Mouse (Mus musculus): ENCODE results near the gene Fggy. TPM values are rescaled to one million over a fixed set of nuclear protein-coding genes. Genes with fewer than 3 reads are reported as not detected.
A peak's percentile ranks its signal among the peaks of the same experiment; 100 is the strongest.

The Fggy gene
- total and polyA plus RNA-seq, 3 experiments = 30.9 to 57.6 (median 41.2) TPM

GRCm38 (mm10) chr4:95909689-95910654, 352.7 kb downstream of the Fggy start:
- DNase-seq = no peak

DNA sequence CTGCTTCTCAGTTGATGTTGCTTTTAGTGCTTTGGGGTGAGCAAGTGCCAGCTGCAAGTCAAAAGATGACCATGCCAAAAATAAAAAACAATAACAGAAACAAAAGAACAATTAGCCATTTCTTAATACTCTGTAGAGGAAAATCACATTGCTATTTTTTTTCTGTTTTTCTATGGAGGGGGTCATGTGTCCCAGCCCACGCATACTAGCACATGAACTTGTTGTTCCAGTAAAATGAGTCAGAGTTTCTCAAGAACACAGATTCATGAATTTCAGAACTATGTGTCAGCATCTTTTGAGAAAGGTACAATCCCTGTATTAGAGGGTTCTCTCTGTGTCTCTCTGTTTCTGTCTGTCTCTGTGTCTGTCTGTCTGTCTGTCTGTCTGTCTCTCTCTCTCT, 355.7 kb downstream of the Fggy start:
- no peak for DNase-seq

GRCm38 (mm10) chr4:95915628-95916579, 358.6 kb downstream of the Fggy start:
- DNase-seq = no peak

- DNase-seq = no peak
These were observed 360.4 kb downstream of the Fggy start for GRCm38 (mm10) chr4:95917703-95918102.

- no peak for DNase-seq
These were observed 363.1 kb downstream of the Fggy start for GRCm38 (mm10) chr4:95920448-95920847.

- peak; percentile 75 for DNase-seq
These were observed 367.2 kb downstream of the Fggy start for GRCm38 (mm10) chr4:95924210-95925184.

DNA sequence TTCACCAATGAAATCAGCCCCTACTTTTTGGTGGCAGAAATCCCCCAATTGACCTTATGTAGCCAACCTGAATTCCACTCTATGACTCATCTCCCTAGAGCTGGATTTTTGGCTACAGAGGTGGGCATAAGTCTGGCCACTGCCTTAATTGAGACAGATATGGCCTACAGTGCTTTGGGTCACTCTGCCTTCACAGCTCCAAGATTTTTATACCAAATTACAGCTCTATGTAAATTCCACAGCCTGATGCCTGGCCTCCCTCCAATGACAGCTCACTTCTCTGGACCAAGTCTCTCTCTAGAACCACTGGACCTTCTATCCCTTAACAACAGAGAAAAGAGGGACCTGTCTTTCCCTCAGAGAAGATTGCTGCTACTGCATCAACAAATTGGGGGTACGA, 371.5 kb downstream of the Fggy start:
- no peak for DNase-seq

DNA sequence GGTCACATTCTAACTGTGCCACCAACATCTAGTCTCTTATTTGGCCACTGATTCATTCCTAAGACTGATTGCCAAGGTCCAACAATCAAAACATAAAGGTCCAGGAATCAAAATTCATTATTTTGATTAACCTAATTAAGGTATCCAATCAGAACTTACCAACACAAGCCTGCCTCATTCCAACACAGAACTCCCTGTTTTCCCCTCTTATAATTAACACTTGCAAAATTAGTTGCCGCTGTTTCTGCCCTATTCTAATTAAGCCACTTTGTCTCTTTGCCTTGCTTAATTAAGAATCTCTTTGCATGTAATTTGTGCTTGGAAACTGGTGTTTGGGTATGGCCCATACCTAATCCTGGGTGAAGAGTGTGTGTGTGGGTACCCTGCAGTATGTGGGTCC, 372.6 kb downstream of the Fggy start:
- DNase-seq = no peak

GRCm38 (mm10) chr4:95931331-95931730, 374.0 kb downstream of the Fggy start:
- DNase-seq = no peak

DNA sequence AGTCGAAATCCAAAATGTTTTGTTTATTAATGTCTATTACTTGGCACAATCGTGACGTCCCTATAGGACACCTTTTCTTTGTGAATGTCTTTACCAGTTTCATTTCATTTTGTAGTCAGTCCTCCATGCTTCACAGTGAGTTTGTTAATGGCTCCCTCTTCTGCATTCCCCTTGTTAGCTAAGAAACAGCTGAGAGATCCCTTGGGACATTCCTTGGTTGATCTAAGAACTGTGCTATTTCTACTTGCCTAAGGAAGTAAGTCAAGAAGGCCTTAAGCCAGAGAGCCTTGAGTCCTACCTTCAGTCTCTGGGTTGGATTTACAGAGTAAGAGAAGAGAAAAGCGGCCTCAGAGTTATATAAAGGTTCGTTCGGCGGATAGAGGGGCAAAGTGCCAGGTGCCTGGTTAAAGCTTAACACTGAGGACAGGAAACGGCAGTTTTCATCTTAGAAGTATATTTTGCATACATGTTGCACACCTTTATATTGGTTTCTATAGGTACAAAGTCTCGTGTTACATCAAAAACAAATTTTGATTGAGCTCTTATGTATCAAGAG, 376.6 kb downstream of the Fggy start:
- DNase-seq = no peak

DNA sequence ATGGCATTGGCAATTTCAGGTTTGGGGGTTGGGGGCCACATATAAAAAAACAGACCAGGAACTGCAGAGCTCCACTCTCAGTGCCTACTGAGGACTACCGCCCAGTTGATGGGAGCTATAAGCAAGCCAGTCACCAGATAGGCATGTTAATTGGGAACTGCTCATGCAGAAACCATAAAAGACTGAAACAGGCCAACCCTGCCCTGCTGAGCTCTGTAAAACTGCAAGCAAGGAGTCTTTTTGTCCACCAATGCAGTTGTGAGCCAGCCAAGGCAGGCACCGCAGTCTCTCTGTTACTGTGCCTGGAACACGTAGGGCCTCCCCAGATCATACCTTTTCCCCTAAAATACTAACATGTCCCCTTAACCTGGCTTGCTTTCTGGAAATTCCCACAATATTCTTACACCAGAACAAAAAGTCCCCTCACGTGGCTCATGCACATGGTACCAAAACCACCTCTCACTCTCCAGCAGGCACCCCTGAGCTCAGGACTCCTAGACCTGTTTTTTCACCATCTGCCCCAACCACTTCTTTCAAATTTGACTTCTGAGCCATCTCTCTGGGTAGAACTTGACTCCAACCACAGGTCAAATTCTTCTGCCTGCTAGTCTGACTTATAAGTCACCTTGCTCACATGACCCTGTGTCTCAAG, 377.2 kb downstream of the Fggy start:
- DNase-seq = no peak

DNA sequence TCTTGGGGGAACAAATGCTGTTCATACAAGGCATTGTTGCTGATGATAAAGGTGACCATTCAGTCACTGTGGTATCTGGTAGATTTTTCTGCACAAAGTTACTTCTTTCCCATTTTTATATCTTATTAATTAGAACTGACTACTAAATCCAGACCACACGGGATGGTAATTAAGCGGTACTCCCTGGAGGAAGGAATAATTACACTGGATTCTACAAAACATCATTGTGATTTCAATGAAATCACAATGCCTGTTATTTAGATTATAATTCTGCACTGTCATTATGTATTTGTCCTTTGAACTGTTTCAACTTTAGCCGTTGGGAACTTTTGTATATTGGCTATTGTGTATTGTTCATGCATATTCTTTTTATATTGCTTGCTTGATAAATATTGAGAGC, 381.4 kb downstream of the Fggy start:
- DNase-seq = no peak

DNA sequence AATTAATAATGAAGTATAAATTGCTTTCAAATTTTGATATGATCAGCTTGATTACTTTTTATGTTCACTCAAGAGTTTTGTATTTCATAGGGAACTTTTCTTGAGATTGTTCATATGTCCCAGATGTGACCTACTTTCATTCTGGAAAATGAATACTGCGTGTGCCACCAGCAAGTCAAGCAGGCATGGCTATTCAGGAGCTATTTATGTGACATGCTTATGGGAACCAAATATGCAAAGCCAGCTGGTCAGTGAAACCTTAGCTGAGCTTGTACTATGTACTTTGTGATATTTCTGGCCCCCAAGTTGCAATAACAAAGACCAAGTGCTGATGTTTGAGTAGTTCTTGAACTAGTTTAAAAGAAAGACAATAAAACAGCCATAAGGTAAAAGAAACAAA, 390.6 kb downstream of the Fggy start:
- DNase-seq = no peak

DNA sequence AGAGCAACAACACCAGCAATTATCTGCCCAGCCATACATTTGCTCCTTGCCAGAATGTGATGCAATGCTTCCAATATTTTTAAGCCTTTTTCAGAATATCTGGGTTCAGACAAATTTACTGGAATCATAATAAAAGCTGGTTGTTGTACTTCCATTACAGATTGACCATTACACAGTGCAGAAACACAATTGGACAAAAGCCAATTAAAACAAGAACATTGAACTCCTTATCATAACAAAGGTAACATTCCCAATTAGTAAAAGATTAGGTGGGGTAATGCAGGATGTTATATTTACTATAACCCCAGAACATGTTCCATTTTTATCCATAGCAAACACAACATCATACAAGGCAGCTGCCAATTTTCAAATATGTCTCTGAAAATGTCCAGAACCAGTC, 396.0 kb downstream of the Fggy start:
- DNase-seq = no peak

DNA sequence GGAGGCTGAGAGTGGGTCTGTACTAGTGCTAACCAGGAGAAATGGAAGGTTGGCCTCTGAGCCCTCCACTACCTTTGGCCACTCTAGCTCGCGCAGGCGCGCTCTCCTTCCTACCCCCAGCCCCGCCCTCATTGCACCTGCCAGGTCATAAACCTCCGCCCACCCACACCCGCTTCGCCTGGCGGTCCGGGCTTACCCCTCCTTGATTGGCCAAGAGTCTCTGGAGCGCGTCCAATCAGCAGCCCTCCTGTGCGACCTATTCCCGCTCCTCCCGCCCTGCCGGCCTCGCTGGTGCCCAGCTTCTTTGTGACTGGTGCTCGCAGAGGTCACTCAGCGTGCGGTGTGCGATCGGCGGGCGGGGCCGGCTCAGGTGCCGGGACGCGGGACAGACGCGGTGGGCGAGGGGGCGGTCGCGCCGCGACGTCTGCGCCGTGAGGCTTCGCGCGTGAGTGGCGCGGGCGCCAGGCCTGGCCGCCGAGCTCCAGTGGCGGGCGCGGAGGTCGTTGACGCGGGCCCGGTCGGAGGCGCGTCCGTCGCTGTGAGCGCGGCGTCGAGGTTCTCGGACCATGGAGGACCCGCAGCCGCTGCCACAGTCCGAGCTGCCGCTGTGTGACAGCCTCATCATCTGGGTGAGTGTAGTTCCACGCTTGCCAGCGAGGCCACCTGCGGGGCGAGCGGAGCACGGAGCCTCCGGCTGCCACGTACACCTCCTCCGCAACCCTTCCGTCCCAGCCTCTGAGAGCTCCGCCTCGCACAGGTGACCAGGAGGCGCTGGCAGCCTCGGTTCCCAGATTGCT, 409.8 kb downstream of the Fggy start, which contains the start of gene Hook1:
TSS of gene Hook1 (plus strand) at position 313 of the 797 bp plus-strand sequence.
- peak; percentile 96 for DNase-seq

Measured in adrenal gland, adult 2 months (tissue).